Mouse (Mus musculus) midbrain, embryonic 11.5 days (tissue): ENCODE results near the gene Csf1. TPM values are rescaled to one million over a fixed set of nuclear protein-coding genes. Genes with fewer than 3 reads are reported as not detected.

ENCODE experiments used
- ATAC-seq: fragments of 200-750 bp; cut with Nextera tagmentation; 2 replicates; pipeline ENCODE4 v1.8.0; 2017; ENCODE audit warnings: moderate TSS enrichment, moderate library complexity; ENCODE audit not compliant: low FRiP score
- DNase-seq: peaks from one replicate; pipeline ENCODE4 v3.0.0; 2015; ENCODE audit warnings: low spot score; ENCODE audit errors: missing footprints
- H3K27ac ChIP-seq: fragments of 300-500 bp; sonication (generic); 2 replicates; pipeline ENCODE4 v1.5.1; 2014; ENCODE audit warnings: low read depth, low read length
- H3K27me3 ChIP-seq: fragments of 300-500 bp; sonication (generic); 2 replicates; pipeline ENCODE4 v1.6.1; 2014; ENCODE audit warnings: mild to moderate bottlenecking, low read length, moderate library complexity, mixed read lengths; ENCODE audit not compliant: control insufficient read depth, insufficient read depth
- H3K36me3 ChIP-seq: fragments of 300-500 bp; sonication (generic); 2 replicates; pipeline ENCODE4 v1.6.1; 2014; ENCODE audit warnings: mild to moderate bottlenecking, low read length, moderate library complexity, mixed read lengths; ENCODE audit not compliant: control insufficient read depth, insufficient read depth
- H3K4me1 ChIP-seq: fragments of 300-500 bp; sonication (generic); 2 replicates; pipeline ENCODE4 v1.6.1; 2014; ENCODE audit warnings: low read length; ENCODE audit not compliant: control insufficient read depth, insufficient read depth
- H3K4me2 ChIP-seq: fragments of 300-500 bp; sonication (generic); 2 replicates; pipeline ENCODE4 v1.6.1; 2014; ENCODE audit warnings: mild to moderate bottlenecking, moderate library complexity
- H3K4me3 ChIP-seq: fragments of 300-500 bp; sonication (generic); 2 replicates; pipeline ENCODE4 v1.5.1; 2014; ENCODE audit warnings: low read depth, low read length
- H3K9ac ChIP-seq: fragments of 300-500 bp; sonication (generic); 2 replicates; pipeline ENCODE4 v1.6.1; 2014; ENCODE audit warnings: low read length
- H3K9me3 ChIP-seq: fragments of 300-500 bp; sonication (generic); 2 replicates; pipeline ENCODE4 v1.6.1; 2016; ENCODE audit warnings: low read length; ENCODE audit not compliant: control insufficient read depth
- WGBS: fragments of 180-500 bp; shearing (Covaris S2); extraction: QIAGEN DNeasy Blood & Tissue Kit; methylation state at CpG from one replicate; pipeline ENCODE4 v1.1.7; 2014; 5-methylcytosine and 5-hydroxymethylcytosine counted together
- polyA plus RNA-seq: library from polyadenylated mRNA; unstranded; fragments of >200 nt; fragmentation: Nextera tagmentation; extraction: Ambion mirVana; gene quantifications from 2 replicates; pipeline ENCODE4 v1.2.1, GENCODE M21; 2014

Csf1 gene
- polyA plus RNA-seq, 1 experiment from 2014 or later = 5.7 TPM

GRCm38 (mm10) chr3:107794890-107795289 is 34.6 kb upstream of the Csf1 start:
- peaks cover 11% of the 10 kb centered on the region for H3K4me1 ChIP-seq
- H3K4me2 ChIP-seq = no peak overlapping the region
- ATAC-seq (no peak), DNase-seq (no peak)
- no peak overlapping the region for H3K27ac ChIP-seq
- H3K9ac ChIP-seq = no peak overlapping the region
- no peaks in the 10 kb centered on the region for H3K9me3 ChIP-seq
- no peaks in the 10 kb centered on the region for H3K27me3 ChIP-seq
- no peak overlapping the region for H3K4me3 ChIP-seq
- no peaks in the 10 kb centered on the region for H3K36me3 ChIP-seq
- WGBS = 93% methylated on average over 3 of the region's 3 CpGs

GRCm38 (mm10) chr3:107793300-107794201 is 33.3 kb upstream of the Csf1 start:
- Histone ChIP-seq H3K9me3 (no peaks in the 10 kb centered on the region), H3K27me3 (no peaks in the 10 kb centered on the region), H3K9ac (no peak overlapping the region), H3K27ac (peak overlapping the region; percentile 70), H3K4me3 (no peak overlapping the region), H3K4me1 (peaks cover 11% of the 10 kb centered on the region), H3K36me3 (no peaks in the 10 kb centered on the region), H3K4me2 (no peak overlapping the region)
- WGBS = 8% methylated on average over 10 of the region's 10 CpGs
- DNase-seq (peak; percentile 89), ATAC-seq (peak; percentile 62)

DNA sequence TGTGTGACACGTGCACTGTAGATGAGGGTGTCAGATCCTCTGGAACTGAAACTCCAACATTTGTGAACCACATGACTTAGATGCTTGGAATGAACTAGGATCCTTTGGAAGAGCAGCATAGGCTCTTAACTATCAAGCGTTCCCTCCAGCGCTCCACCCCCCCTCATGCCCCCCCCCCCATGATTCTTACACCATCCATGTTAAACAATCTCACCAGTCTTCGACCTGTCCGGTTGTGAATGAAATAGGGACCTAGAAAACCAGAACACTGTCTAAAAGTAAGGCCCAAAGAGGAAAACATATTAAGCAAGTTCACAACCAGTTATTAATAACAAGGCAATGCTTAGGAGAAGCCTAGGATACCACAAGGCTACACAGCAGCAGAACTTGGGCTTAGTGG is 32.5 kb upstream of the Csf1 start:
- no peak overlapping the region for H3K4me3 ChIP-seq
- H3K9me3 ChIP-seq = no peaks in the 10 kb centered on the region
- H3K9ac ChIP-seq = no peak overlapping the region
- H3K27ac ChIP-seq = no peak overlapping the region
- ATAC-seq = no peak
- DNase-seq = no peak
- WGBS = 88% methylated on average over 5 of the region's 5 CpGs
- no peaks in the 10 kb centered on the region for H3K36me3 ChIP-seq
- no peak overlapping the region for H3K4me2 ChIP-seq
- peaks cover 12% of the 10 kb centered on the region for H3K4me1 ChIP-seq
- H3K27me3 ChIP-seq = no peaks in the 10 kb centered on the region

GRCm38 (mm10) chr3:107790766-107791303 is 30.6 kb upstream of the Csf1 start:
- no peaks in the 10 kb centered on the region for H3K27me3 ChIP-seq
- no peak overlapping the region for H3K27ac ChIP-seq
- no peak overlapping the region for H3K4me3 ChIP-seq
- no peaks in the 10 kb centered on the region for H3K9me3 ChIP-seq
- 87% methylated on average over 11 of the region's 11 CpGs for WGBS
- ATAC-seq (no peak), DNase-seq (peak; percentile 62)
- H3K36me3 ChIP-seq = no peaks in the 10 kb centered on the region
- peaks cover 25% of the 10 kb centered on the region for H3K4me1 ChIP-seq
- no peak overlapping the region for H3K9ac ChIP-seq
- H3K4me2 ChIP-seq = no peak overlapping the region

DNA sequence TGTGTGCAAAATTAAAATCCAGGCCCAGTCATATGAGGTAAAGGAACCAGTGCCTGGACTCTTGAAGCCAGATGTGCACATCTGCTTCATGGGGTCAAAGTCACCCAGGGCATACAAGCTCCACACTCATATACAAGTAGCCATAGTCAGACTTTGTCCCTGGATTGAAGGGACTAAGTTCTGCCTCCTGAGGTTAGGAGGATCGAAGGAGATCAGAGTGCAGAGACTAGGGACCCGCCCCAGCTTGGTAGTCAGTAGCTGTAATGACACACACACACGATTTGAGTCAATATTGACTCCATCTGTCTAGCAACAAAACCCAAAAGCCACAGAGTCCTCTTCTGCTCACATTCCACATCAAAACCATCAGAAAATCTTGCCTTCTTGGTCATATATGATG is 30.0 kb upstream of the Csf1 start:
- Histone ChIP-seq H3K4me3 (no peak overlapping the region), H3K9me3 (no peaks in the 10 kb centered on the region), H3K27ac (no peak overlapping the region), H3K27me3 (no peaks in the 10 kb centered on the region), H3K36me3 (no peaks in the 10 kb centered on the region), H3K4me1 (peaks cover 25% of the 10 kb centered on the region), H3K9ac (no peak overlapping the region), H3K4me2 (no peak overlapping the region)
- no peak for DNase-seq
- WGBS = 78% methylated on average over 3 of the region's 3 CpGs
- no peak for ATAC-seq

DNA sequence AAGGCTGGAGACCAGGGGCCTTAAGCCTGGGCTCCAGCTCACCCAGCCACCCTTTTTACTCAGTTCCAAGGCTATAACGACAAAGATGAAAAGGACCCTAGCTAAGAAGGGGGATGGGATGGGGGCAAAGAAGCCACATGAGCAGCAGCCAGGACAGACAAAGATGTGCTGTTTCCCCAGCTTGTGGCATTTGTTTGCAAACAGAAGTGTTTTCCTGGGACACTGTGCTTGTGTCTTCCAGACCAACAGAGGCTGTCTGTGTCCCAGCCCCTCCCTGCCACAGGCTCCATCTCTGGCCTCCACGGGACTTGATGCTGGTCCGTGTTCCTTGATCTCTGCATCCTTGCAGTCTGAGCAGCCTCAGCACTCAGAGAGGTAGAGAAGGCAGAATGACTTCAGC is 28.6 kb upstream of the Csf1 start:
- H3K4me1 ChIP-seq = peaks cover 22% of the 10 kb centered on the region
- H3K4me3 ChIP-seq = no peak overlapping the region
- WGBS = 74% methylated on average over 3 of the region's 3 CpGs
- H3K4me2 ChIP-seq = no peak overlapping the region
- DNase-seq (peak; percentile 79), ATAC-seq (no peak)
- no peak overlapping the region for H3K9ac ChIP-seq
- no peaks in the 10 kb centered on the region for H3K27me3 ChIP-seq
- H3K27ac ChIP-seq = no peak overlapping the region
- H3K9me3 ChIP-seq = no peaks in the 10 kb centered on the region
- H3K36me3 ChIP-seq = no peaks in the 10 kb centered on the region

DNA sequence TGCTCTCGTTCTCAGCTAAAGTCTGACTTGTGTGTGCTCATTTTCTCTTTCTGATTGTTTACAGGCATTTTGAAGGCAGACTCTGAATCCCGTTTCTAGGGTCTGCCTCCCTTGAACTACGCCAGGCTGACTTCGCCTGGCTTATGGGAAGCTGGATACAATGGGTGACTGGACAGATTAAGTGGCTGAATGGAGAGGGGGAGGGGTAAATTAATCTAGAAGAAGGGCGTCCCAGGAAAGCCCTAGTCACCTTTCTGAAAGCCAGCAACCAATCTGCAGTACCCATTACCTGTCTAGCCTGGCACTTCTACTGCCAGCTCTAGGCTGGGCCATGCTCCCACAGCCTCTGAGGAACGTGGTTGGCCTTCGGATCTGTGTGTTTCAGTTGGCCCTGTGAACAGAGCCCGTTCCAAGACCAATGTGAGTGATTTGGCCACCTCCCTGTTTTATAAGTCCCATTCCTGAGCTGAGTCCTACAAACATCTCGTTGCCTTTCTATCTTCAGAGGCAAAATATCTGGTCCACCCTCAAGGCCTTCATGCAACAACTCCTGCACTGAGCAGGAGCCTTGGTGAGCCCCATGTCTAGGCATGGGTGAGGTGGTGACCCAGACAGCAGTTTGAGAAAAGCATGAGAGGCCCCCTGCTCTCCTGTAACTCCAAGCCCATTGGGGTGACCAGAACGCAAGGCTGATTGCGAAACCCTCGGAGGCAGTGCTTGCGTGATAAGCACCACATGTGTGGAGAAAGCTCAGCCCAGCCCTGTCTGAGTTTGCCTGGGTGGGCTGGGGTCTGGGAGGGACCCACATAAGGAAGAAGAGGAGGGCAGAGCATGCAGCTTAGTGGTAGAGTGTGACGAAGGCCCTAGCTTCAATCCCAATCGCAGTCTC is 27.6 kb upstream of the Csf1 start:
- peak overlapping the region; percentile 41 for H3K9ac ChIP-seq
- H3K9me3 ChIP-seq = no peaks in the 10 kb centered on the region
- WGBS = 65% methylated on average over 15 of the region's 15 CpGs
- DNase-seq = peak; percentile 88
- no peak overlapping the region for H3K27ac ChIP-seq
- peaks cover 13% of the 10 kb centered on the region for H3K4me1 ChIP-seq
- H3K4me2 ChIP-seq = no peak overlapping the region
- no peak overlapping the region for H3K4me3 ChIP-seq
- ATAC-seq = peak; percentile 53; the same call in 1 of the 2 replicates
- no peaks in the 10 kb centered on the region for H3K27me3 ChIP-seq
- H3K36me3 ChIP-seq = no peaks in the 10 kb centered on the region

DNA sequence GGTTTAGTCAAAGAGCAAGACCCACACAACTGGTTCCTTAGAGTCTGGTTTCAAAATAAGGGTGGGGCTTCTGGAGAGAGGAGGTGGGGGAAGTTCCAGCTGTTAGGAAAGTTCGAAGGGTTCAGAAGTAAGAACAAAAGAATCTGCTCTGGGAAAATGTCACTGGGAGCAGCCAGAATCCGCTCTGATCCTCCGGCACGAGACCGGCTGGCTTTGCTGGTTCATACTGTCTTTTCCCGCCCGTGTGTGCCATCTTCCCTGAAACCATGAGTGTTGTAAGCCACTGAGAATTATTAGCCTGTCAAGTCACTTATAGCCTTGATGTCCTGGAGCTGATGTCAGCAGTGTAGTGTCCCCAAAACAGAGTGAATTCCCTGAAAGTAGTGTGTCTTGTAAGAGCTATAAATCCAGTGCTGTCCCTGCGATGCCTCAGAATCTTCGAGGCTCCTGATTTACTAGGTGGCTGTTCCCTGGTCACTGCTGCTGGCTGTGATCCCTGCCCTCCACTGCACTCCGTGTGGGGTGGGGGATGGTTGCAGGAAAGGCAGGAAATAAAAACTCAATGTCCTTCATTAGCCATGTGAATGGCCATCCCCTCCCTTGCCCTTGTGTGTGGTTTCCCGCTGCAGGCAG is 26.8 kb upstream of the Csf1 start:
- Histone ChIP-seq H3K36me3 (no peaks in the 10 kb centered on the region), H3K9me3 (no peaks in the 10 kb centered on the region), H3K4me2 (no peak overlapping the region), H3K27ac (no peak overlapping the region), H3K9ac (peak overlapping the region; percentile 41), H3K27me3 (no peaks in the 10 kb centered on the region), H3K4me3 (no peak overlapping the region), H3K4me1 (peaks cover 13% of the 10 kb centered on the region)
- DNase-seq = peak; percentile 90
- peak; percentile 11; the same call in 1 of the 2 replicates for ATAC-seq
- 36% methylated on average over 11 of the region's 11 CpGs for WGBS
